Mouse (Mus musculus) thymus, postnatal 14 days (tissue): Measurements from ENCODE around the gene Ppm1d.

Experiments used
- DNase-seq: peaks from one replicate; pipeline ENCODE4 v3.0.0; 2021

The Ppm1d gene

GRCm38 (mm10) chr11:85329167-85329894 is 18.3 kb downstream of the Ppm1d start:
- DNase-seq = no peak

- peak; percentile 70 for DNase-seq
Measured at GRCm38 (mm10) chr11:85334778-85335177, 23.7 kb downstream of the Ppm1d start.

- DNase-seq = no peak
Measured at GRCm38 (mm10) chr11:85339173-85339831, 28.3 kb downstream of the Ppm1d start.

GRCm38 (mm10) chr11:85340070-85340616 is 29.1 kb downstream of the Ppm1d start:
- DNase-seq = no peak

- DNase-seq = peak; percentile 98
Measured at GRCm38 (mm10) chr11:85352539-85353380, 41.7 kb downstream of the Ppm1d start, which contains the start of gene Bcas3. TSS of gene Bcas3 (plus strand) at chr11:85353167.

GRCm38 (mm10) chr11:85353819-85354218 is 42.8 kb downstream of the Ppm1d start:
- DNase-seq = no peak

GRCm38 (mm10) chr11:85359641-85360040 is 48.6 kb downstream of the Ppm1d start:
- DNase-seq = no peak

- no peak for DNase-seq
Measured at GRCm38 (mm10) chr11:85361621-85362020, 50.6 kb downstream of the Ppm1d start.

- no peak for DNase-seq
Measured at GRCm38 (mm10) chr11:85366168-85366567, 55.1 kb downstream of the Ppm1d start.

GRCm38 (mm10) chr11:85367823-85368222 is 56.8 kb downstream of the Ppm1d start:
- DNase-seq = no peak

- no peak for DNase-seq
Measured at GRCm38 (mm10) chr11:85379091-85379490, 68.0 kb downstream of the Ppm1d start.

GRCm38 (mm10) chr11:85380046-85380445 is 69.0 kb downstream of the Ppm1d start:
- DNase-seq = no peak

GRCm38 (mm10) chr11:85382055-85382454 is 71.0 kb downstream of the Ppm1d start:
- peak; percentile 68 for DNase-seq

- DNase-seq = no peak
Measured at GRCm38 (mm10) chr11:85383975-85384821, 73.2 kb downstream of the Ppm1d start.

GRCm38 (mm10) chr11:85392179-85392863 is 81.3 kb downstream of the Ppm1d start:
- DNase-seq = no peak

GRCm38 (mm10) chr11:85392864-85393220 is 81.8 kb downstream of the Ppm1d start:
- DNase-seq = no peak

- DNase-seq = no peak
Measured at GRCm38 (mm10) chr11:85393990-85394389, 82.9 kb downstream of the Ppm1d start.

- no peak for DNase-seq
Measured at GRCm38 (mm10) chr11:85395361-85395760, 84.3 kb downstream of the Ppm1d start.
